Mouse (Mus musculus) bone marrow, adult 2 months (tissue): ENCODE measurements around the gene Fgfr2. TPM values are rescaled to one million over a fixed set of nuclear protein-coding genes. Genes with fewer than 3 reads are reported as not detected.

Experiments
- H3K27ac ChIP-seq: fragments of 200-500 bp; 2 replicates; pipeline ENCODE4 v1.5.1; 2012; ENCODE audit warnings: low read depth, mild to moderate bottlenecking, control low read depth, inconsistent platforms, low read length; ENCODE audit not compliant: control insufficient read depth, poor library complexity, insufficient read depth
- H3K4me1 ChIP-seq: fragments of 200-500 bp; 2 replicates; pipeline ENCODE4 v1.6.1; 2011; ENCODE audit warnings: low read length; ENCODE audit not compliant: control insufficient read depth, insufficient read depth
- H3K4me3 ChIP-seq: fragments of 200-500 bp; replicated peaks from 2 replicates; pipeline ENCODE3; 2011; ENCODE audit warnings: mild to moderate bottlenecking, low read depth, low read length, control low read depth; ENCODE audit not compliant: control insufficient read depth
- CTCF ChIP-seq: fragments of 200-500 bp; IDR thresholded peaks from 2 replicates; pipeline ENCODE4 v1.5.1; 2011; ENCODE audit warnings: low read length, control low read depth; ENCODE audit not compliant: control insufficient read depth, insufficient read depth
- POLR2A ChIP-seq: fragments of 200-500 bp; IDR thresholded peaks from 2 replicates; pipeline ENCODE4 v1.6.1; 2011; ENCODE audit warnings: low read depth, mild to moderate bottlenecking, control low read depth, low read length, borderline replicate concordance; ENCODE audit not compliant: control insufficient read depth
- WGBS: fragments of 180-500 bp; shearing (Covaris S2); methylation state at CpG from one replicate; pipeline ENCODE4 v1.1.7; 2018; 5-methylcytosine and 5-hydroxymethylcytosine counted together
- polyA plus RNA-seq: library from polyadenylated mRNA; stranded (reverse); fragments of >200 nt; gene quantifications from 2 replicates; pipeline ENCODE4 v1.2.4, GENCODE M21; 2011; ENCODE audit warnings: low replicate concordance; ENCODE audit not compliant: missing spikeins, insufficient read depth, insufficient read length

Fgfr2 gene
- polyA plus RNA-seq, 1 experiment: 8.2 TPM

- H3K4me1 ChIP-seq: no peaks in the 10 kb centered on the region; the same call in 1 of the 2 replicates
- no peak overlapping the region for H3K27ac ChIP-seq
- WGBS: 74% methylated on average over 7 of the region's 7 CpGs
- H3K4me3 ChIP-seq: no peak overlapping the region
- TF ChIP-seq POLR2A (no peak), CTCF (no peak)
These were observed 38.4 kb upstream of the Fgfr2 start for GRCm38 (mm10) chr7:133161362-133162080.

GRCm38 (mm10) chr7:133159519-133159918 lies 36.4 kb upstream of the Fgfr2 start:
- no peaks in the 10 kb centered on the region; the same call in 1 of the 2 replicates for H3K4me1 ChIP-seq
- H3K4me3 ChIP-seq: no peak overlapping the region
- WGBS: 81% methylated on average over 3 of the region's 3 CpGs
- H3K27ac ChIP-seq: no peak overlapping the region
- no peak for TF ChIP-seq CTCF
- no peak for TF ChIP-seq POLR2A

- Histone ChIP-seq H3K4me1 (no peaks in the 10 kb centered on the region), H3K4me3 (no peak overlapping the region), H3K27ac (no peak overlapping the region)
- WGBS: 83% methylated on average over 12 of the region's 12 CpGs
- TF ChIP-seq POLR2A (no peak), CTCF (no peak)
These were observed 32.5 kb upstream of the Fgfr2 start for GRCm38 (mm10) chr7:133155621-133156020.

- no peak for TF ChIP-seq CTCF
- no peak for TF ChIP-seq POLR2A
- WGBS: 82% methylated on average over 6 of the region's 6 CpGs
- no peak overlapping the region for H3K27ac ChIP-seq
- H3K4me1 ChIP-seq: no peaks in the 10 kb centered on the region
- H3K4me3 ChIP-seq: no peak overlapping the region
These were observed 31.7 kb upstream of the Fgfr2 start for GRCm38 (mm10) chr7:133154846-133155245.

- no peak for TF ChIP-seq CTCF
- no peak for TF ChIP-seq POLR2A
- 82% methylated on average over 8 of the region's 8 CpGs for WGBS
- no peak overlapping the region for H3K4me3 ChIP-seq
- no peak overlapping the region for H3K27ac ChIP-seq
- H3K4me1 ChIP-seq: no peaks in the 10 kb centered on the region
These were observed 16.7 kb upstream of the Fgfr2 start for GRCm38 (mm10) chr7:133139689-133140336.

GRCm38 (mm10) chr7:133133552-133133951 lies 10.4 kb upstream of the Fgfr2 start:
- 82% methylated on average over 5 of the region's 5 CpGs for WGBS
- no peaks in the 10 kb centered on the region for H3K4me1 ChIP-seq
- H3K4me3 ChIP-seq: no peak overlapping the region
- TF ChIP-seq POLR2A (no peak), CTCF (peak; percentile 52; the same call in 1 of the 2 replicates)
- no peak overlapping the region for H3K27ac ChIP-seq

- WGBS: 91% methylated on average over 5 of the region's 5 CpGs
- Histone ChIP-seq H3K4me1 (no peaks in the 10 kb centered on the region; the same call in 1 of the 2 replicates), H3K4me3 (no peak overlapping the region), H3K27ac (no peak overlapping the region)
- TF ChIP-seq CTCF: no peak
- TF ChIP-seq POLR2A: no peak
These were observed 9.6 kb upstream of the Fgfr2 start for GRCm38 (mm10) chr7:133132702-133133101.

GRCm38 (mm10) chr7:133124701-133125485 lies 1.7 kb upstream of the Fgfr2 start:
- peak overlapping the region; percentile 58 for H3K4me3 ChIP-seq
- H3K4me1 ChIP-seq: no peaks in the 10 kb centered on the region; the same call in 1 of the 2 replicates
- 50% methylated on average over 34 of the region's 34 CpGs for WGBS
- no peak for TF ChIP-seq POLR2A
- TF ChIP-seq CTCF: no peak
- H3K27ac ChIP-seq: no peak overlapping the region; the same call in 1 of the 2 replicates
